Mouse (Mus musculus) urinary bladder, postnatal 14 days (tissue): ENCODE measurements around the gene Zfp768.
"Not testable (repeated sequence)": the region's sequence is repeated elsewhere in the genome, so short reads cannot be mapped to it uniquely, and the experiment has no call there.

ENCODE experiments used
- DNase-seq: peaks from one replicate; pipeline ENCODE4 v3.0.0; 2021; ENCODE audit warnings: low spot score

Zfp768 gene

DNA sequence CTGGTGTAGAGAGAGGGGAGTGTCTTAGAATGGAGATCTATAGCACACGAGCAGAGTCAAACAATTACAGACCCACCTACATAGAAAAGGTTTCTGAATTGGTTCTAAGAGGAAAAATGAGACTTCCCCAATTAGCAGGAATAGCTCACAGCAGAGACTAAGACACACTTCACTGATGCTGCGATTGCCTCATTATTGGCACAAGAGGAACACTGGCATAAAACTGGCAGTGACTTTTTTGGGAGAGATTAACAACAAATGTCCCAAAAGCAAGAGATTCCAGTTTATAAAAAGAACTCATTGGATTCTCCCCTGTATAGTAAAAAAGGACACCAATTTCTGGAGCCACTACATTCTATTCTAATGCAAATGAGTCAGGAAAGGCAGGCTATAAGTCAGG, 12.5 kb upstream of the Zfp768 start:
- DNase-seq, result no peak

DNA sequence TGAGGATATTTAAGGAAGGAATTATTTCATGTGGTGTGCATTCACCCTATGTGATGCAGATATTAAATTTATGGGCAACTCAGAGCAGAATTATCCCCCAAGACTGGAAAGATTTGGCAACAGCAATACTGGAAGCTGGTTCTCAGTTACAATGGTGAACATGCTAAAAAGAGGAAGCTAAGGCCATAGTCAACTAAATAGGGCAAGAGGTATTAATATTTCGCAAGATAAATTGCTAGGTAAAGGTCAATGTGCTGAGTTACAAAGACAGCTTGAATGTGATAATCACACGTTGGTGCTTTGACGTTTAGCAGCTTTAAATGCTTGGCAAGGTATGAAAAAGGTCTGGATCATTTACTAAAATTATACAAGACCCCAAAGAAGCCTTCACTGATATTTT, 10.4 kb upstream of the Zfp768 start:
- no peak for DNase-seq

DNA sequence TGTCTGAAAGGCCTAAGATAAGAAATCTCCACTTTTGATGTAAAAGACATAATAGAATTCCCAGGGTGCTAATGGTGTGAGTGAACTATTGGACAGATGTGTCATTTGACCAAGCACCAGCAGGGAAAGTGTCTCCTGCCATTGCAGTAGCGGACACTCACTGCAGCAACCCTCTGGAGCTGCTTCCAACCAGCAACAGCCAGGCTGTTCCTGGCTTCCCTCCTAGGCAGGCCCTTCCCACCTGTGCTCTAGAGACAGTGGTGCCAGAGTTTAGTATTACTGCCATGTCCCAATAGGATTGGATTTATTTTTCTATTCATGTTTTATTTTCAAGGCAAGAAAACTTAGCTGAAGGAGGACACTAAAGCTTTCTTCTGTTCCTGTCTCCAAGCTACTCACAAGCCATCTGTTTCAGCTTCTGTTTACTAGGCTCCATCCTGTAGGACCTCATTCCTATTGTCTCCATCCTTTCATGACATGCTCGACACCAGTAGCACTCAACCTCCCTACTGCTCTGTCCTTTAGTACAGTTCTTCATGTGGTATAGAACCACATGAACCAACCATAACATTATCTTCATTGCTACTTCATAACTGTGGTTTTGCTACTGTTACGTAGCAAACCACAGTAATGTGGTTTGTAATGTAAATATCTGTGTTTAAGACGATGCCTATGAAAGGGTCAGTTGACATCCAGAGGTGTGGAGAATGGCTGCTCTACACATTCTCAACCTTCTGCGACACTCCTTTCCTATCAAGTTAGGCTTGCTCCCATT, 6.0 kb upstream of the Zfp768 start:
- DNase-seq, result no peak

DNA sequence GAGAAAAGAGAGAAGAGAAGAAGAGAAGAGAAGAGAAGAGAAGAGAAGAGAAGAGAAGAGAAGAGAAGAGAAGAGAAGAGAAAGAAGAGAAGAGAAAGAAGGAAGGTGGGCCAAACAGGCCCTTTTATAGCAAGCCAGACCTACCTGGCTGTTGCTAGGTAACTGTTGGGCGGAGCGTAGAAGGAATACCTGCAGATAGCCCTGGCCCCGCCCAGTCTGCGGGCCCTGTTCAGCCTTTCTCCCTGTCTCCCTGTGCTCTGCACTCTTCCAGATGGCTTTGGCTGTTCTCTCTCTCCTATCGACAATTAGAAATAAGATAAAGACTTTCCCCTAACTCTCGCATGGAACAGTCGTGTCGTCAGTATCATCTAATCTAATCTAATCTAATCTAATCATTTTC, 1.3 kb upstream of the Zfp768 start:
- peak; percentile 77 for DNase-seq

DNA sequence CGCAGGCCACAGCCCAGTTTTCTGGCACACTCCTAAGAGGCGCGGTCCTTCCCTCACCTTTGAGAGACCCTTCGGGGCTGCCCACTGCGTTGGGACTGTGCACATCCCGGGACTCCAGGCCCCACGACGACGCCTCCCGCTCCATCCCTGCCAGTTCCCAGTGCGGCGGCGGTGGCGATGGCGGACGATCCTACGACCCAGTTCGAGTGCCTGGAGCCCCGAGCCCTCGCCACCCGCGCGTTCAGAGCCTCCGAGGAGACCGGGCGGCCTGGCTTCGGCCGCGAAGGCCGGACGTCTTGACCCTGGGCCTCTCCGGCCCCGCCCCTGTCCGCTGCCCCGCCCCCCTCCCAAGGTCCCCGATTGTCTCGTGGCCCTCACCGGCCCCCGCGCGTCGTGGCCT, 297 bp downstream of the Zfp768 start:
- DNase-seq, result peak; percentile 54

DNA sequence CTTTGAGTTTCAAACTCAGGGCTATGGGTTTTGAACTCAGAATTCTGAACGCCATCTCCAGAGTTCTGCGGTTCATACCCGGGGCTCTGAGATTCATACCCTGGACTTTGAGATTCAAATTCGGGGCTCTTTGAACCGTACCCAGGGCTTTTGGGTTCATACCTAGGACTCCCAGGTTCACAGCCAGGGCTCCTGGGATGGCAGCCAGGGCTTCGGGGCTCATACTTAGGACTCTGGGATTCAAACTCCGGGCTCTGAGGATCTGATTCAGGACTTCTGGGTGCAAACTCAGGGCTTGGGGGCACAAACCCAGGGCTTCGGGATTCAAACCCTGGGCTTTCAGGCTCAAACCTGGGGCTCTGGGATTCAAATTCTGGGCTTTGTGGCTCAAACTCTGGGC, 1.0 kb downstream of the Zfp768 start:
- DNase-seq, result no peak

DNA sequence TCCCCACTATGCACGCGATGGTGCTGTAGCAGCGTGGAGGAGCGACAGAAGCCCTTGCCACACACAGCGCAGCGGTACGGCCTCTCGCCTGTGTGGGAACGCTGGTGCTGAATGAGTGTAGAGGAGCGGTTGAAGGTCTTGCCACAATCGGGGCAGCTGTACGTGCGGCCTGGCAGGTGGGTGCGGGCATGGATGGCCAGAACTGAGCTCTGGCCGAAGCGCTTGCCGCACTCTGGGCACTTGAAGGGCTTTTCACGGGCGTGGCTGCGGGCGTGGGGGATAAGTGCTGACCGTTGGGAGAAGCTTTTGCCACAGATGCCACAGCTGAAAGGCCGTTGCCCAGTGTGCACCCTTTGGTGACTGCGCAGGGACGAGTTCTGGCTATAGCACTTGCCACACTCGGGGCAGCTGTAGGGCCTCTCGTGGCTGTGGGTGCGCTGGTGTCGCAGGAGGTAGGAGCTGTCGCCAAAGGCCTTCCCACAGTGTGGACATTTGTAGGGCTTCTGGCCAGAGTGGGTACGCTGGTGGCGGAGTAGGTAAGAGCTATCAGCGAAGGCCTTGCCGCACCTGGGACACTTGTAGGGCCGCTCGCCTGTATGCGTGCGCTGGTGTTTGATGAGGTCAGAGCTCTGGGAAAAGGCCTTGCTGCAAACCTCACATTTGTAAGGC, 1.9 kb downstream of the Zfp768 start:
- DNase-seq, result no peak

DNA sequence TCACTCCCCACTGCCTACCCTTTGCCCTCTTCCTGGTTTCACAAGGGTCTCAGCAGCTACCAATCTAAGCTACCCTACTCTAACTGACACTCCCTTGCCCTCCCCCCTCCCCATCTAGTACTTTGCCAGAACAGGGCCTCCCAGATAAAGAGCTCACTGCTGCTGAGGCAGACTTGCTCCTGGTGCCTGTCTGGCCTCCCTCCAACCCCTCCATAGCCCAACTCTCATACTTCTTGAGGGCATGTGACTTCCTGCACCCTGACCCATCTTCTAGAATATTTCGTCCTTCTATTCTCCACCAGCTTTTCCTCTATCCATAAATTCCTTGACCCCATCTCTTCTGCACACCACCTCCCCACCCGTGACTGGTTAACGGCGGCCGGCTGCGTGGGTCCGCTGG, 2.5 kb downstream of the Zfp768 start:
- DNase-seq, result no peak

DNA sequence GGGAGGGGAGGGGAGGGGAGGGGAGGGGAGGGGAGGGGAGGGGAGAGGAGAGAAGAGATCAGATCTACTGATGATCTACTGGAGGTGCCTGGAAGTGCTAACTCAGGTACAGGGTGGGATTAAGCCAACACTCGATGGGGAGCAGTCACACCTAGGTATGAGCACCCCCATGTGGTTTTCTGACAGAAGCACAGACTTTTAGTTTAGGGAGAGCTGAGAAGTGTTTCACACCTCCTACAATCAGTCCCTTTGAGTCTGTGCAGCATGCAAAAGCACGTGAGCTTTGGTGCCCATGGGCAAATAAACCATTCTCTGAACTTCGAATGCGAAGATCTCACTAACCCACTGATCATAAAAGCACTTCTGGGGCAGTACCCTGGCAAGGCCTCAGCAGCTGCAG, 3.1 kb downstream of the Zfp768 start:
- DNase-seq, result no peak

DNA sequence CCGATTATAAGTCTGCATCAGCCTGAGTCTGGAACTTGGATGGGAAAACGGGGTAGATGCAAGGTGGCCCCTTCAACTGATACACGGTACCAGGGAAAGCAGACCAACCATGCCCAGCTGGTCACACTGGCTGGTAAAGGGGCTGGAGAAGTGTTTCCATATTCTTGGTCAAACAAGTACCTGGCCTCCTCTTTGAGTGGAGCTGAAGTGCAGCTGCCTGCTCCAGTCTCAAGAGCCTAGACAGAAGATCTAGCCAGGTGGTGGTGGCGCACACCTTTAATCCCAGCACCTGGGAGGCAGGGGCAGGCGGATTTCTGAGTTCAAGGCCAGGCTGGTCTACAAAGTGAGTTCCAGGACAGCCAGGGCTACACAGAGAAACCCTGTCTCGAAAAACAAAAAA, 3.5 kb downstream of the Zfp768 start:
- not testable (repeated sequence) for DNase-seq

DNA sequence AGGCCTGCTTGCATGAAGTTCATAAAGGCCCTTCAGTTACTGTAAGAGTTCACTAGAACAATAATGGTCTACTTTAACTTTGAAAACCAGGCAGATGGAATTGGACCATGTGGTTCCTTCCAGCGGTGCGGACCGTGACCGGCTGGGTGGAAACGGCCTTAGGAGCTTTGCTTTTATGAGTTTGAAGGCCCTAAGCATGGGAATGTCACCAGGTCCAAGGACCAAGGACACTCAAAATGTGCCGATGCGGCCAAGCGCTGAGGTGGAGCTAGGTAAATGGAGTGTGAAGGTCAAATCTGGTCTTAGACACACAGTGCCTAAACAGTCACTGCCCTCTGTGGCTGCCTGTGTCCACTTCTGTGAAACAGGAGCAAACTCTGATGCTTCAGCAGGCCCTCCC, 4.0 kb downstream of the Zfp768 start:
- DNase-seq, result no peak

DNA sequence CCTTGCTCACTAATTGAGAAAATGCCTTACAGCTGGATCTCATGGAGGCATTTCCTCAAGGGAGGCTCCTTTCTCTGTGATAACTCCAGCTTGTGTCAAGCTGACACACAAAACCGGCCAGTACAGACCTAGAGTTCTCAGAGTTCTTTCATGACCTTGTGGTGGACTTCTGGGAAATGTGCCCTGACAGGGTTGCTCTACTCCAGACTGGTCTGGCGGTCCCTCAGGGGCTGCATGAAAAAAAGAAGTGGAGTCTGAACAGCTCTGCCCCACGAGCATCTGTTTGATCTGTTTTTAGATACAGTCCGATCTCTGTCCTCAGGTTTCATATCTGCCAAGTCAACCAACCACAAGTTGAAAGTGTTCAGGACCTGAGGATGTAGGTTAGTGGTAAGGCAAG, 7.8 kb downstream of the Zfp768 start:
- no peak for DNase-seq

DNA sequence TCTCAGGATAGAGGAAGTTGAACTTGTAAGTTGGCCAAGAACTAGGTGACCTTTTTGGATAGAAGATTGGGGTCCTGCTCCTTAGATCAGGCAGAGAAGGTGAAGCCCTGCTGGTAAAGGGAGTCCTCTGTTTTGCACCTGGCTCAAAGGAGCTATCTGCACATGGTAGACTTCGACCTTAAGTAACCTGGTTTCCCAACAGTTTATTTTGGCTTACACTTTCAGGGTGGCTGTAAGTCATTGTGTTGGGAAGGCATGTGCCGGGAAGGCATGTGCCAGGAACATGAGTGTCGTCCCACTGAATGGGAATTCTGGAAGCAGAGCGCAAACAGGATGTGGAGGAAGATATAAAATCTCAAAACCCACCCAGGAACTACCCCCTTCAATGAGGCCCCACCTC, 9.8 kb downstream of the Zfp768 start:
- DNase-seq, result no peak

DNA sequence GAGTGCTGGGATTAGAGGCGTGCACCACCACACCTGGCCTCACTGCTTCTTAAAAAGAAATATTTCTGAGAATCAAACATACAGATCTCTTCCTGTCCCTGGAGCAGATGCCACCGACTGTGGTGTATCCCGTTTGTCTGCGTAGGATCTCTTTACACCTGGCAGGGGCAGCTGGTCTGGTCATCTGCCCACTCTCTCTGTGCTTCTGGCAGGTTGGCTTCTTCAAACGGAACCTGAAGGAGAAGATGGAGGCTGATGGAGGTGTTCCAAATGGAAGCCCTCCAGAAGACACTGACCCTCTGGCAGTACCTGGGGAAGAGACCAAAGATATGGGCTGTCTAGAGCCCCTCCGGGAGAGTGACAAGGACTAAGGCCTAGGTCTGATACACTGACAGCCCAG, 12.1 kb downstream of the Zfp768 start:
- no peak for DNase-seq

DNA sequence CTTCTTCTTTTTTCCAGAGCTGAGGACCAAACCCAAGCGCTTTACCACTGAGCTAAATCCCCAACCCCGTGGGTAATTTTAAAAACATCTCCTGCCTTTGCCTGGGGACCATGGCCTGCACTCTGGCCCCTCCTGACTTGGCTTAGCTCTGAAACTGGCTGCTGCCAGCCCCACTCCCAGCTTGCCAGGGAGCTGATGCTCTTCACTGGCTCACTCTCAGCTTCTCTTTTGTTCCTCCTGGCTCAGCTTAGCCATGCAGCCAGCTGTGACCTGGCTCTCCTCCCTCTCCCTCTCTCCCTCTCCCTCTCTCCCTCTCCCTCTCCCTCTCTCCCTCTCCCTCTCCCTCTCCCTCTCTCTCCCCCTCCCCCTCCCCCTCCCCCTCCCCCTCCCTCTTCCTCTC, 18.7 kb downstream of the Zfp768 start:
- peak; percentile 46 for DNase-seq

DNA sequence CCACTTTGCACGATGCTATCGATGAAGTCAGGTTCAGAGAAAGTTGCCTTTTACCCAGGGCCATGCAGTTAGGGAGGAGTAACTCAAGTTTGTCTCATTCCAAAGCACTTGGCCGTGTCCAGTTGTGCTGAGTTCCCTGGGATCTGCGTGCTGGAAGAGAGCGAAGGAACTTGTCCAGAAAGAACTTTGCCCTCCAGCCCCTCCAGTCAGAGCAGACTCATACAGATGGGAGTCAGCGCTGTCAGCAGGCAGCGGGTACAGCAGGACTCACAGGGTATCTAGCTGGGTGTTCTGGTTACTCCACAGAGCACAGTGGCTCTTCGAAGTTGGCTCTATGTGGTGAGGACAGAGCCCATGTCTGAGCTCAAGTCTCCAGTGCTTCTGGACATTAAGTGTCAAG, 19.8 kb downstream of the Zfp768 start:
- no peak for DNase-seq

DNA sequence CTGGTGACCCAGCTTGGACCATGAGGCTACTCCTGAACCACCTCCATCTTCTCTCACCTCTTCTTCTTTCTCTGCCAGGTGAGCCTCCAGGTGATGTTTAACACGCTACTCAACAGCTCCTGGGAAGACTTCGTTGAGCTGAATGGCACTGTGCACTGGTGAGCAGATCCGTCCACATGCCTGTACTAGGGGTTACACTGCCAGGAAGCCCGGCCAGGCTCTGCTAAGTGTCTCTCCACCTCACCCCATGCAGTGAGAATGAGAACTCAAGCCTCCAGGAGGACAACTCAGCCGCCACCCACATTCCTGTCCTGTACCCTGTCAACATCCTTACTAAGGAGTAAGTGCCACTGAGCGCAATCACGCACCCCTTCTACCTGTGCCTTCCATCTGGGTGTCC, 20.4 kb downstream of the Zfp768 start:
- no peak for DNase-seq

DNA sequence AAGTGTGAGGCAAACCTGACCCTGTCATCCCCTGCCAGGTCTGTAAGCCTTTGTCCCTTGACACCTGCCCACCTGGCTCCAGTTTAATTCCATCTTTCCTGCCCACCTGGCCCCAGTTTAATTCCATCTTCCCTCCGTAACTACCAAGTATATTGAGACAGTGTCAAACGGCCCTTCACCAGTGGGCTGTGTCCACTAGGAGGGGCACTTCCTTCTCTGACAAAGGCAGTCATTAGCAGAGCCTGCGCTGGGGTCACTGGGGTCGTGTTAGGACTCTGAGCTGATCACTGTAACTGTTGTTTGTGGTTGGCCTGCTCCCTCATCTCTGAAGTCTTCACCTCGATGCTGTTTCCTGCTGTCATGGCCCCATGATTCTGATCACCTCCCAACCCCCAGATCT, 23.3 kb downstream of the Zfp768 start:
- DNase-seq, result peak; percentile 14

DNA sequence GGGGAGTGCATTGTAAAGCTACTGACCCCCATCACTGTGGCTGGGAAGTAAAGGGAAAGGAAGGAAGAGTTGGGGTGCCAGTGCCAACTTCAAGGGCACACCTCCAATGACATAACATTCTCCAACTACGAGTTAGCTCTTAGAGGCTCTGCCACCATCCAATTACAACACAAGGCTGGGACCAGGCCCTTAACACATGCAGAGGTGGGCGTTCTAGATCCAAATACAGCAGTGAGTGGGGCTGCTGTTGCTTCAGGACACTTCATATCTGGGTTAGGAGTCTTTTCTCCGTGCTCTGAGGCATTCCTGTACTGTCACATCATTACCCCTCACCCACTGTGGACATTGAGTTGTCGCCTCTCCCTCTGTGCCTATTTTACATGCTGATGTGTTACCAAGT, 24.3 kb downstream of the Zfp768 start:
- DNase-seq, result no peak

DNA sequence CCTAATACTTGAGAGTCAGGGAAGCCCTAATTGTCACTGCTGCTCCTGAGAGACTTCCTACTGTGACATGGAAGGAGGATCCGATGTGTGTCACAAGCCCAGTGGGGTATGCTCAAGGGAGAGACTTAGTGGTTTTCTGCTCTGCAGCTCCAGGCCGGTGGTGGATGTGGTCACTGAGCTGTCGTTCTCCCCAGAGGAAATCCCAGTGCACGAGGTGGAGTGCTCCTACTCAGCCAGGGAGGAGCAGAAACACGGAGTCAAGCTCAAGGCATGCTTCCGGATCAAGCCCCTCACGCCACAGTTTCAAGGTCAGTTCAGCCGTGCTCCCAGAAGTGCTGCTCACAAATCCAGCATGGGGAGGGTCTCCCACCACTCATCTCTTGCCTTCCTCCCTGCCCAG, 31.5 kb downstream of the Zfp768 start:
- DNase-seq, result no peak

DNA sequence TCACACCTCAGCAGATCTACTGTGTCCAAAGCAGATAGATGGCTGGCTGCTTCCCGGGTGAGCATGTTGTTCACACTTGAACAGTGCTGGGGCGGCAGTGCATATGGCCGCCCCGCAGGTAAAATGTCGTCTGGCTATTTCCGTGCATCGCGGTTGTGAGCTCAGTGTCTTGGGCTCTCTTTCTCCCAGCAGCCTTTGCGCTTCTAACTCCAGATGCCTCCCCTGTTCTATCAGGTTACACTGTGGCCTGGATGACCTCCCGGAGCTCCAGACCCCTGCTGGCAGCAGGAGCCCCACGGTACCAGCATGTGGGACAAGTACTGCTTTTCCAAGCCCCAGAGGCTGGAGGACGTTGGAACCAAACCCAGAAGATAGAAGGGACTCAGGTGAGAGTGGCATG, 35.4 kb downstream of the Zfp768 start:
- no peak for DNase-seq

DNA sequence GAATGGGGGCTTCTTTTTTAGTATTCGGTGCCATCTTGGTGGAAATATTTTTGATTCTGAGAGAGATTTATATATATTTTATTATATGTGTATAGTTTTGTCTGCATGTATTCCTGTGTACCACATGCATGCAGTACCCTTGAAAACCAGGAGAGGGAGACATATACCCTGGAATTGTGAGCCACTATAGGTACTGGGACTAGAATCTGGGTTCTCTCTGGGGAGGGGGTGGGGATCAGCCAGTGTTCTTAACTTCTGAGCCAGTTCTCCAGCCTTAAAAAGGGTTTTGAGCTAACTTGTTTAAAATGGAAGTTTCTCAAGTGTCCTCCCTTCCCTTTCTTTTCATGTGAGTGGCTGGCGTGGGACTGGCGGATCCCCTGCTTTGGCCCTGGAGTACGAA, 36.5 kb downstream of the Zfp768 start:
- peak; percentile 40 for DNase-seq

DNA sequence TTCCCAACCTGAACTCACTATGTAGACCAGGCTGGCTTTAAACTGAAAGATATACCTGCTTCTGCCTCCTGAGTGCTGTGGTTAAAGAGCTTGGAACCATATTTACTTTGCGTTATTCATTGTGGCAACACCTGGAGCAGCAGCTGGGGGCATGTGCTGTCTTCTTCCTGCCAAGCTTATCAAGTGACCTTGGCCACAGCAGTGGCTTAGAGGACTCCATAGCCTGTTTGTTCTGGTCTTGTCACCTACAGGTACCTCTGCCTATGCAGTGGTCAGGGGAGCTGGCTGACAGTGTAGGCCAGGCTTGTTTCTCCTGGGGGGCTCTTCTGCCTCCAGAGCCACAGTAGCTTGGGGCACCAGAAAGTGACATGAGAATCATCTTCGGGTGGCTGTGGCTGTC, 37.0 kb downstream of the Zfp768 start:
- no peak for DNase-seq

DNA sequence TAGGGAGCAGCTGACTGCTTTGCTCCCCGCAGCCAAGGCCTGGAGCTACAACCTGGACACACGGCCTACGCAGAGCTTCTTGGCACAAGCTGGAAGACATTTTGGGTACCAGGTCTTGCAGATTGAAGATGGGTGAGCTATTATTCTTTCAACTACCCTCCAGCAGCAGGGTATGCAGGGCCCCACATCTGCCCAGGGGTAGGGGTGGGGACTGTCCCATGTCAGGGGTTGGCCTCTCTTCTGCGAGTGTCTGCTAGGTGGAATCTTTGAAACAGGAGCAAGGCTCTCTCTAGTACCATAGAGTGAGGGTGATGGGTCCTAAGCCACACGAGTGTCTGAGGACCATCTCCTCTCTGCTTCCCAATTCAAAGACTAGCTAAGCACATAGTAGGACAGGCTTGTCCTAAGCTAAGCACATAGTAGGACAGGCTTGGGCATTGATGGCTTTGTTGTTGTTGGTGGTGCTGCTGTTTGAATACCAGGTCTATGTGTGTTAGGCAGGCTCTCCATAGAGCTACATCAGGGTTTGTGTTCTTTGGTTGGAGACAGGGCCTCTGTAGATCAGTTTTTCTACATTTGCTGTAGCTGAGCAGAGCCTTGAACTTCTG, 47.7 kb downstream of the Zfp768 start:
- DNase-seq, result no peak
